Mouse (Mus musculus) C2C12 (cell line): Measurements from ENCODE around the gene Gm49486.

ENCODE experiments used
- CTCF ChIP-seq: IDR thresholded peaks from one replicate; pipeline ENCODE4 v1.5.1; 2011; ENCODE audit not compliant: control insufficient read depth, insufficient read depth, insufficient read length
- MAX ChIP-seq: IDR thresholded peaks from one replicate; pipeline ENCODE4 v1.6.1; 2011; ENCODE audit warnings: mild to moderate bottlenecking, control low read depth

GRCm38 (mm10) chr15:79304832-79305231, 75.6 kb downstream of the Gm49486 start:
- no peak for TF ChIP-seq CTCF
- TF ChIP-seq MAX: no peak
